Mouse (Mus musculus) neural tube, embryonic 13.5 days (tissue): ENCODE data around the gene Mark2. TPM values are rescaled to one million over a fixed set of nuclear protein-coding genes. Genes with fewer than 3 reads are reported as not detected.

Source experiments
- ATAC-seq: fragments of 200-750 bp; cut with Nextera tagmentation; 2 replicates; pipeline ENCODE4 v1.8.0; 2017; ENCODE audit warnings: low read depth, mild to moderate bottlenecking, moderate TSS enrichment, moderate library complexity
- H3K27ac ChIP-seq: fragments of 300-500 bp; sonication (generic); replicated peaks from 2 replicates; pipeline ENCODE4 v1.5.1; 2015; ENCODE audit warnings: moderate library complexity, mild to moderate bottlenecking, inconsistent platforms
- H3K27me3 ChIP-seq: fragments of 300-500 bp; sonication (generic); 2 replicates; pipeline ENCODE4 v1.6.1; 2015; ENCODE audit warnings: mild to moderate bottlenecking, inconsistent platforms
- H3K36me3 ChIP-seq: fragments of 300-500 bp; sonication (generic); 2 replicates; pipeline ENCODE4 v1.6.1; 2015; ENCODE audit warnings: mild to moderate bottlenecking, inconsistent platforms
- H3K4me1 ChIP-seq: fragments of 300-500 bp; sonication (generic); replicated peaks from 2 replicates; pipeline ENCODE4 v1.6.1; 2015; ENCODE audit warnings: inconsistent platforms
- H3K4me2 ChIP-seq: fragments of 300-500 bp; sonication (generic); 2 replicates; pipeline ENCODE4 v1.6.1; 2015; ENCODE audit warnings: inconsistent platforms, mild to moderate bottlenecking, moderate library complexity
- H3K4me3 ChIP-seq: fragments of 300-500 bp; sonication (generic); 2 replicates; pipeline ENCODE4 v1.5.1; 2015; ENCODE audit warnings: mild to moderate bottlenecking, inconsistent platforms
- H3K9ac ChIP-seq: fragments of 300-500 bp; sonication (generic); 2 replicates; pipeline ENCODE4 v1.6.1; 2015; ENCODE audit warnings: moderate library complexity, mild to moderate bottlenecking, inconsistent platforms
- H3K9me3 ChIP-seq: fragments of 300-500 bp; sonication (generic); 2 replicates; pipeline ENCODE4 v1.6.1; 2016; ENCODE audit warnings: inconsistent platforms
- WGBS: fragments of 180-500 bp; shearing (Covaris S2); methylation state at CpG from one replicate; pipeline ENCODE4 v1.1.7; 2015; 5-methylcytosine and 5-hydroxymethylcytosine counted together
- polyA plus RNA-seq: library from polyadenylated mRNA; unstranded; fragments of >200 nt; fragmentation: Nextera tagmentation; extraction: Ambion mirVana; gene quantifications from 2 replicates; pipeline ENCODE4 v1.2.1, GENCODE M21; 2015

The Mark2 gene
- polyA plus RNA-seq, 1 experiment from 2014 or later, result 48.0 TPM

DNA sequence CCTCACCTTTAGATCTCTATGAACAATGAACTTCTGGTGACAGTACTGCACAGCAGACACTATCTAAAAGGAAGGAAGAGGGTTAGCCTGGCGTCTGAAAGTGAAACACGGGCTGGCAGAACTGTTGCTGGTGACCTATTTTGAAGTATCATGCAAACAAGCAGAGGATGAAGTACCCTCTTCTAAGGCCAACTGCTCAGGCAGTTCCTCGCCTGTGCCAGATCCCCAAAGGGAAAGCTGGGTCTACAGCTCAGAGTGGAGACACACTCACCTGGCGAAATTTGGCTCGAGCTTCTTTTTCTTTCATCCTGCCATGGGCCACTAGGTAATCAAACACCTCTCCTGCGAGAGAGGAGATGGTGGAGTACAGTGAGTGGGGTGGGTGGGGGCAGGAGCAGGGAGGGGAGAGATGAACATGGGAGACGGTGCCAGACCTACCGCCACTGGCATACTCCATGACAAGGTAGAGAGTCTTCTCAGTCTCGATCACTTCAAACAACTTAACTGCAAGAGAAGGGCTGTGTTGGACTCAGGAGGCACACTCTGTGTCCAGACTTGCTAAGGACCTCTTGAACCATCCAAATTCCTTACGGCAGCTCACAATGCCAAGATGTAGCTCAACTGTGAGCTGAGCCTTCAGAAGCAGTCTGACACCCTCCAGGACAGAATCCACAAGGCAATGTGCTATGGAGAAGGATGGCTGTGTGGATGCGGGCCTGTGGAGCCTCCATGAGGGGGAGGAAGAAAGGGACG lies 54.9 kb downstream of the Mark2 start:
- H3K27ac ChIP-seq, result no peak overlapping the region
- H3K9me3 ChIP-seq, result no peaks in the 10 kb centered on the region
- no peak overlapping the region for H3K4me3 ChIP-seq
- H3K9ac ChIP-seq, result no peak overlapping the region
- peaks cover 3% of the 10 kb centered on the region; the same call in 1 of the 2 replicates for H3K4me1 ChIP-seq
- 92% methylated on average over 12 of the region's 12 CpGs for WGBS
- H3K27me3 ChIP-seq, result no peaks in the 10 kb centered on the region
- peaks cover 74% of the 10 kb centered on the region for H3K36me3 ChIP-seq
- ATAC-seq, result no peak
- H3K4me2 ChIP-seq, result no peak overlapping the region

DNA sequence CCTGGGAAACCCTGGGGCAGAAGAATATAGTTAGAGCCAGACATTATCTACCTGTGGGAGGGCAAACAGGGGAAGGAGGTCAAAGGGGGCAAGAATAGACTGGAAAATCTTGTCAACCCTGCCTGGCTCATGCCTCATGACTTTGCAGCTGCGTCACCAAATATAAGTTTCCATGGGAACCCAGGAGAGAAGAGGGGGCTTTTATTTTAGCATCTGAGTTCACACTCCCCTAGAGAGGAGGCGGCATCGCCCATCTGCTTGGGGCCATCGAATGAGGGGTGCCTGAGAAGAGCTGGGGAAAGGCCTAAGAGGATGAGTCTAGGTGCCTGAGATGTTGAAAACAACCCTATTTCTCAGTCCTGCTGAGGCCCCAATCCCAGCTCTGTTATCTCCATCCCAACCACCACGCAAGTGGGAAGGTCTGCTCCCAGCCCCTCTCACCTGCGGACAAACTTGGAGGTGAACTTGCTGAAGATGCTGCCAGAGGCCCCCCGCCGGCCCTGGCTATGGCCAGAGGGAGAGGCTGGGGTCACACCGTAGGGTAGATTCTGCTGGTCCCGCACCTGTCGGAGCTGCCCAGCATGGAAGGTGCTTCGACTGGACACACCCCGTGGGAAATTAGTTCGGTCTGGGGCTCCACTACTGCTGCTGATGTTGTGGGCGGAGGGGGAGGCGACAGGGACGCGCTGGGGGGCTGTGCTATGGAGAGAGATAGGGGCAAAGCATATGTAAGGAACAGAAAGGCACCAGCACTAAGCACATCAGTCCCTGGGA lies 60.9 kb downstream of the Mark2 start:
- ATAC-seq, result no peak
- 85% methylated on average over 18 of the region's 18 CpGs for WGBS
- Histone ChIP-seq H3K36me3 (peaks cover 98% of the 10 kb centered on the region), H3K9me3 (no peaks in the 10 kb centered on the region), H3K27me3 (no peaks in the 10 kb centered on the region), H3K9ac (peak overlapping the region; percentile 18; the same call in 1 of the 2 replicates), H3K4me2 (no peak overlapping the region), H3K4me1 (peaks cover 34% of the 10 kb centered on the region), H3K27ac (no peak overlapping the region), H3K4me3 (no peak overlapping the region)

DNA sequence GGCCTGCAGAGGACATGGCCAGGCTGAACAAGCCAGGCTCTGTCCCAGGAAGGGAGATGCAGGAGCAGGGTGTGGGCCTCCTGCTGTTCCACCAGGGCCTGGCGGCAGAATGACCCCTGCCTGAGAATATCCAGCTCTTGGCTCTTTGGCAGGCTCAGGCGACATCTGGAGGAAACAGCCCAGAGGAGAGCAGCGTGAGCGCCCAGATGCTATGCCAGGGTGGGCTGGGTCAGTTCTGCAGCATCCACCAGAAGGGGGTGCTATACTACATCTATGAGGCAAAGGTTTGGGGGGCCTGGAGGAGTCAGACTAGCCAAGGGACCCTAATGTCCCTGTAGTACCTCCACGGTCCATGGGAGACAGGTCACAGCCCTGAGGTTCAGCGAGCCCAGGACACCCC lies 62.5 kb downstream of the Mark2 start:
- Histone ChIP-seq H3K27me3 (no peaks in the 10 kb centered on the region), H3K9ac (peak overlapping the region; percentile 27), H3K9me3 (no peaks in the 10 kb centered on the region), H3K36me3 (peaks cover 96% of the 10 kb centered on the region), H3K4me2 (no peak overlapping the region), H3K27ac (peak overlapping the region; percentile 89), H3K4me1 (peaks cover 51% of the 10 kb centered on the region), H3K4me3 (no peak overlapping the region)
- peak; percentile 21 for ATAC-seq
- 37% methylated on average over 6 of the region's 6 CpGs for WGBS

DNA sequence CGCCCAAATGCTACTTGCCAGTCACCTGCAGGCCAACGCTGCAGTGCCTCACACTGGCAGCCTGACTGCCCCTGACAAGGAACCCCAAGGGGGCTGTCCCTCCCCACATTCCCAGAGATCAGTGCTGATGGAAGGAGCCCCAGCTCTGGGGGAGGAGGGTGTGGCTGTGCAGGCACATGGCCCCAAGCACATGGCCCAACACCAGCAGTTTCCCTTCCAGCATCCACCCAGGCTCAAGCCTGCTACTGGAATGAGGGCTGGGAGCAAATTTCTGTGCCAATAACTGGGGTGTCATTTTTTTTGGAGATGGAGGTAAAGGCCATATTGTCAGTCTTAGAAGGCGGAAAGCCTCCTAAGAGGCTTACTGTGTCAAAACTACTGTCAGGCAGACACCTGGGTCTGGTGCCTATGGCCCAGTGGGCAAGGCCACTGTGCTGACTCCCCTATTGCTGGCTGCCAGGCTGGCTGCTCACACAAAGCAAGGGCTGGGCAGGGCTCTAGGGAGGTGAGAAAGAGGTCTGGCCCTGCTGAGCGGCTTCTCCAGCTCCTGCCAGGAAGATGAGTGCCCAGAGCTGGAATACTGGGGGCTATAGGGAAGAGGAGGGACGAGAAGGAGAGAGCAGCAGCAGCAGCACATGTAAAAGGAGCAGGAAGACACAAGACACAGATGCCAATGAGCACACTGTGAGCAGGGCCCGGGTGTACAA lies 63.3 kb downstream of the Mark2 start:
- Histone ChIP-seq H3K9ac (peak overlapping the region; percentile 27), H3K36me3 (peaks cover 96% of the 10 kb centered on the region), H3K4me1 (peaks cover 54% of the 10 kb centered on the region)

DNA sequence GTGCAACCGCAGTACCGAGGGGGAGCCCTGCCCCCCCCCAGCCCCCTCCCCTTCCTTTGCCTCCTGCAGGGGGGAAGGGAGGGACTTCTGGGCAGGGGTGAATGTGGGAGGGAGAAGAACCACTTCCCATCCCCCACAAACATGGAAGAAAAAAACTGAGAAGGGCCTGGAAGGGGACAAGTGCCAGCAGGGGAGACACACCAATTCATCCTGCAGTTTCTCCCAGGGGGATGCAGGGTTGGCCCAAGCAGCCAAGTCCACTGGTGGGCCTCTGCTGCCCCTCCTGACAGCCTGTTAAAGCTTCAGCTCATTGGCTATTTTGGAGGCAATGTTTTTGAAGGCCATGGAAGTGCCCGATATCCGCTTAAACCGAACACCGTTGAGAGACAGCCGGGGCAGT lies 64.9 kb downstream of the Mark2 start:
- H3K4me1 ChIP-seq, result peaks cover 60% of the 10 kb centered on the region
- no peak overlapping the region for H3K4me2 ChIP-seq
- no peaks in the 10 kb centered on the region for H3K9me3 ChIP-seq
- H3K27me3 ChIP-seq, result no peaks in the 10 kb centered on the region
- 71% methylated on average over 7 of the region's 7 CpGs for WGBS
- ATAC-seq, result no peak
- H3K9ac ChIP-seq, result peak overlapping the region; percentile 51
- peaks cover 96% of the 10 kb centered on the region for H3K36me3 ChIP-seq
- H3K4me3 ChIP-seq, result no peak overlapping the region
- peak overlapping the region; percentile 89 for H3K27ac ChIP-seq

More for the DNA sequence above, 63.3 kb downstream of the Mark2 start:
- 68% methylated on average over 6 of the region's 6 CpGs for WGBS
- Histone ChIP-seq H3K4me3 (no peak overlapping the region), H3K27me3 (no peaks in the 10 kb centered on the region), H3K9me3 (no peaks in the 10 kb centered on the region), H3K27ac (peak overlapping the region; percentile 89), H3K4me2 (no peak overlapping the region)
- no peak for ATAC-seq

DNA sequence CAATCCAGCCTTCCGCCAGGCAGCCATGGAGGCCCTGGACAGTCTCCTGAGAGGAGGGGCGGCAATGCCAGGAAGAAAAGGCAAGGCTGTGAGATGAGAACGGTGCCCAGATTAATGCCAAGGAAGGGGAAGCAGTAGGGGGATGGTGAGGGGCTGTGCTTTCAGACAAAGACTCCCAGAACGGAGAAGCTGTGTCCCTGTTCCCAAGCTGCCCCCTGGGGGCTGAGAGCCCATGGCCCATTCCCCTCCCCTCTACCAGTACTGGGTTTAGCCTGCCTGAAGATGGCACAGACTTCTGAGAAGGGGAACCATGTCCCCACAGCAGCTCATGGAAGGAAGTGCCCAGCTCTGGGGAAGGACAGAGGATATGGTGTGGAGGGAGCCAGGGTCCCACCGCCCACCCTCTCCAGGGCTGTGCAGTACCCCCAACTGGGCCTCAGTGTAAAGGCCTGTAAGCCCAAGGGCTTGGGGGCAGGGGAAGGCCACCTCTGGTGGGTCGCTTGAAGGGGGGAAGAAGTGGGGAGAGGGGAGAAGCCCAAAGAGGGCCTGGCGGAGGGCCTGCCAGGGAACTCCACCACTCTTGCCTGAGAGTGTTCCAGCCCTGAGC lies 65.5 kb downstream of the Mark2 start:
- peaks cover 67% of the 10 kb centered on the region for H3K4me1 ChIP-seq
- H3K36me3 ChIP-seq, result peaks cover 96% of the 10 kb centered on the region
- ATAC-seq, result peak; percentile 20
- no peaks in the 10 kb centered on the region for H3K27me3 ChIP-seq
- peak overlapping the region; percentile 51 for H3K9ac ChIP-seq
- H3K9me3 ChIP-seq, result no peaks in the 10 kb centered on the region
- WGBS, result 36% methylated on average over 7 of the region's 7 CpGs
- no peak overlapping the region for H3K4me3 ChIP-seq
- peak overlapping the region; percentile 89 for H3K27ac ChIP-seq
- H3K4me2 ChIP-seq, result peak overlapping the region; percentile 16; the same call in 1 of the 2 replicates

DNA sequence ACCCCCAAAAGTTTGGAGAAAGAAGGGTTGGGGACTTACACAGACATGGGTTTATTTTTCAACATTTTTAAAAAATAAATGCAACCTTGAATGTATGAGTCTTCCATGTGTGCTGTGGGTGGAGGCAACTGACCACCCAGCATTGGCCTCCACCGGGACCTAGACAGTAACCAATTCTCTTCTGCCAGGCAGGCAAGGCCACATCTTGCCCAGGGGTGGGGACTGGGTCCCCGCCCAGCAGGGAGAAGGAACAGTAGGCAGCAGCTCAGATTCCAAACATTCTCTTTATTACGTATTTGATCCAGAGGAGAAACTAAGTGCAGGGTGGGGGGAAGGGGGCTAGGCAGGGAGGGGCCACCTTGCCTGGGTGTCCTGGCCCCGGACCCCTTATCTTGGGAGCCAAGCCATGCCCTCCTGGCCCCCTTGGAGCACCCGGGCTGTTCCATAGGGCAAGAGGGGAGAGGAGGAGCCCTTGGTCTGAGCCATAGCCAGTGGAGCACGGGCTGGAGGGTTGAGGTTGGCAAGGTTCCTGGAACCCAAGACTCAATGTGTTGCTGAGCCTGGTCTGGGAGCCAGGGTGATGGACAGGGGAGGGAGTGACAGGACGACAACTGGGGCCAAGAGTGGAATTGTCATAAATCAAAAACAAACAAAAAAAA lies 66.4 kb downstream of the Mark2 start:
- Histone ChIP-seq H3K27ac (peak overlapping the region; percentile 89), H3K27me3 (no peaks in the 10 kb centered on the region), H3K9ac (peak overlapping the region; percentile 43), H3K36me3 (peaks cover 96% of the 10 kb centered on the region), H3K9me3 (no peaks in the 10 kb centered on the region), H3K4me2 (0 out of 2 replicates have a peak overlapping the region, but pooled peaks have one; percentile 9), H3K4me1 (peaks cover 76% of the 10 kb centered on the region), H3K4me3 (no peak overlapping the region)
- 53% methylated on average over 7 of the region's 7 CpGs for whole genome bisulfite sequencing
- no peak for ATAC-seq

DNA sequence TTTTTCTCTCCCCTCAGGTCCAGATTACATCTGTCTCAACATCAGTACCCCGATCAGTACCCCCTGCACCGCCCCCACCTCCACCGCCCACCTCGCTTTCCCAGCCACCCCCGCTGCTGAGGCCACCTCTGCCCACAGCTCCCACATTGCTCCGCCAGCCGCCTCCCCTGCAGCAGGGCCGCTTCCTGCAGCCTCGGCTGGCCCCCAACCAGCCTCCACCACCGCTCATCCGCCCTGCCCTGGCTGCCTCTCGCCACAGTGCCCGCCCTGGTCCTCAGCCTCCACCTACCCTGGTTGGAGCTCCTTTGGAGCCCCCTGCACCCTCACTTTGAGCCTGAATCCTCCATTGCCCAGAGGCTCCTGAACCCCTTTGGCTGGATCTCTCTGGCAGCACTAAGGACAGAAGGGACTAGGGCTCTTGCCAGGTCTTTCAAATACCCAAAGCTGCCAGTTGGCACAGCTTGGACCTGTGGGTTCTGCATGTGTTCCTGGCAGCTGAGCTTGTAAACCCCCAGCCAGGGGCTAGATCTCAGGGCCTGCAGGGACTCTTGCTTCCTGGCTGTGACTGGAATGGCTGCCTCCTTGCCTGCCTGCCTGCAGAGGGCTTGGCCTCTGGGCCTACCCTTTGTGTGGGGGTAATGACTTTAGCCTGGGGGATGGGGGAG lies 67.2 kb downstream of the Mark2 start:
- H3K9me3 ChIP-seq, result no peaks in the 10 kb centered on the region
- H3K4me2 ChIP-seq, result no peak overlapping the region; the same call in 1 of the 2 replicates
- H3K27ac ChIP-seq, result peak overlapping the region; percentile 89
- no peaks in the 10 kb centered on the region for H3K27me3 ChIP-seq
- H3K9ac ChIP-seq, result peak overlapping the region; percentile 43
- 78% methylated on average over 13 of the region's 13 CpGs for WGBS
- peaks cover 90% of the 10 kb centered on the region for H3K36me3 ChIP-seq
- peaks cover 84% of the 10 kb centered on the region for H3K4me1 ChIP-seq
- no peak overlapping the region; the same call in 1 of the 2 replicates for H3K4me3 ChIP-seq
- no peak for ATAC-seq

DNA sequence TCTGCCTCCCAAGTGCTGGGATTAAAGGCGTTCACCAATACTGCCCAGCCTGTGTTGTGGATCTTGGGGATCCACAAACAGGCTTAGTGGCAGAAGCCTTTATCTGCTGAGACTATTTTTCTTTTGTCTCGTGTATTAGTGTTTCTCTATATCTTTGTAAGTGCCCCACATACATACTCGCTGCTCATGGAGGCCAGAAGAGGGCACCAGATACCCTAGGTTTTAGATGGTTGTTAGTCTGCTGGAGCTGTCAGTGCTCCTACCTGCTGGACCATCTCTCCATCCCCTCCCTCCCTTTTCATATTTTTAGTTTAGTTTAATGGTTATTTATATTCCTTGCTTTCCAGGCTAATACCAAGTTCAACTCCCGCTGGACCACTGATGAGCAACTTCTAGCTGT lies 68.2 kb downstream of the Mark2 start:
- peaks cover 81% of the 10 kb centered on the region for H3K36me3 ChIP-seq
- H3K9ac ChIP-seq, result no peak overlapping the region
- H3K27me3 ChIP-seq, result no peaks in the 10 kb centered on the region
- no peak for ATAC-seq
- no peak overlapping the region for H3K27ac ChIP-seq
- no peaks in the 10 kb centered on the region for H3K9me3 ChIP-seq
- 87% methylated on average over 4 of the region's 4 CpGs for WGBS
- no peak overlapping the region for H3K4me2 ChIP-seq
- H3K4me1 ChIP-seq, result peaks cover 81% of the 10 kb centered on the region
- no peak overlapping the region for H3K4me3 ChIP-seq

DNA sequence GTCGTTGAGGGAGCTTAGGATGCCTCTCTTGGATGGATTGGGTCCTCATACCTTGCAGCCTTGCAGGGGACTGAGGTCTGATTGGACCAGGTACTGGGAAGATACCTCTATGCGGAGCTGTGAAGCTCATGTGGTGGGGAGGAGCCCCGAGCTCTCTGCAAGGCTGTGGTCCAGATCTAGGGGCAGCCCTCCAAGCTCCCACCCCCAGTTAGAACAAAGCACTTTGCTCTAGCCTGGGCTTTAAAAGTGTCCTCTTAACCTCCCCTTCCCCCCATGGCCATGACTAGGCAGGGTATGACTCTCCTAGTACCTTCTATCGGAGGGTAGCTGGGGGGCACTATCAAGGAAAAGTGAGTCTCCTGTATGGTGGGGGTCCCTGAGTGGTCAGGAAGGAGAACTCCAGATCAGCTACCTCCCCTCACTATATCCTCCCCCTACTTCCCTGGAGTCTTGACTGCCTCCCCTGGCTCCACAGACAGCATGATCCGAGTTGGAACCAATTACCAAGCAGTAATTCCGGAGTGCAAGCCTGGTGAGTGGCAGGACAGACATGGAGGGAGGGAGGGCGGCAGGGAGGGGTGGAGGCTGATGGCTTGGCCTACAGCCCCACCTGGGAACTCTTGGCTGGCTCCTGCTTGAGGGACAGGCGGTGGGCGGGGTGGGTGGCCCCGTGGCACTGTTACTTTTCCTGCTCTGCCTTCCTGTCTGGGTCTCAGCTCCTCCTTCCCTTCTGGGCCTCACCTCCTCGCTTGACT lies 72.2 kb downstream of the Mark2 start:
- peaks cover 77% of the 10 kb centered on the region for H3K4me1 ChIP-seq
- H3K36me3 ChIP-seq, result peaks cover 42% of the 10 kb centered on the region
- H3K4me2 ChIP-seq, result peak overlapping the region; percentile 94
- H3K9me3 ChIP-seq, result no peaks in the 10 kb centered on the region
- WGBS, result 9% methylated on average over 11 of the region's 11 CpGs
- H3K27me3 ChIP-seq, result no peaks in the 10 kb centered on the region
- peak overlapping the region; percentile 98 for H3K27ac ChIP-seq
- peak overlapping the region; percentile 98 for H3K9ac ChIP-seq
- no peak for ATAC-seq
- peak overlapping the region; percentile 87 for H3K4me3 ChIP-seq
